Mouse (Mus musculus) Muller cell, postnatal 12 days (primary cell): Measurements from ENCODE around the gene Krtap9-5.
A peak's percentile ranks its signal among the peaks of the same experiment; 100 is the strongest.

ENCODE experiments used
- DNase-seq: peaks from one replicate; pipeline ENCODE4 v3.0.0-alpha.2; 2015; ENCODE audit errors: inconsistent ontology term

The Krtap9-5 gene

DNA sequence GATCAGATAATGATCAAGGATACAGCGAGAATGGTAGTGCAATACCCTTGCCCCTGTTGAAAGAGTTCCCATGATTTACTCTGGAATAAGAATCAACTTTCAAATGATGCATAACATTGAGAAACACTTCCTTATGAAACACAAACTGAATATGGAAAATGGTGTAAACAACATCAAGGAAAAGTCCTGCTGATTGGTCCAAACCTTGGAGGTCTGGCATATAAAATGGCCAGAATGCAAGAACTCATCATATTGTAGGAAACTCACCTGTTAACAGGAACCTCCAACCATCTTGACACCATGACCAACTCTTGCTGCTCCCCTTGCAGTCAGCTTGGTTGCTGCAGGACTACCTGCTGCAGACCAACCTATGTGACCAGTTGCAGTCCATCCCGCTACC is at the start of gene Krtap9-5:
Gene Krtap9-5, plus strand, starts transcription at position 301 of the 400 bp plus-strand sequence.
- DNase-seq, result no peak

DNA sequence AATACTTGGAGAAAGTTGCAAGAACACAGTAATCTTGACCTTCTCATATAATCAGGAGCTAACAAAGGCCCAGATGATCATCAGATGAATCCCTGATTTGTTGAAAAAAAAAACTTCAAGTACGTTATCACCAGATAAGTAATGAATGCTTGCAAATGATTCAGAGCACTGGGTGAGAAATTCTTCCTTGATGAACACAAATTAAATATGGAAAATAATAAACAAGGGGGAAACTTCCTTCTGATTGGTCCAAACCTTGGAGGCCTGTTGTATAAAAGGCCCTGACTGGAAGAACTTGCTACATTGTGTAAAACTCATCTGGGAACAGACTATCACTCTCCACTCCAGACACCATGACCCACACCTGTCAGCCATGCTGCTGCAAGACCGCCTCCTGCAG is 40.7 kb upstream of the Krtap9-5 start, which contains the start of gene Krtap31-1:
Gene Krtap31-1, plus strand, starts transcription at position 301 of the 400 bp plus-strand sequence.
- DNase-seq, result no peak

- DNase-seq, result no peak
Observed at GRCm38 (mm10) chr11:99914451-99914850, 33.8 kb upstream of the Krtap9-5 start, which contains the start of gene Gm11565. Gene Gm11565 (plus strand): TSS chr11:99914751.

GRCm38 (mm10) chr11:99935991-99936390 is 12.3 kb upstream of the Krtap9-5 start, which contains the start of gene Krtap31-2:
Gene Krtap31-2 (plus strand): TSS chr11:99936291.
- no peak for DNase-seq

DNA sequence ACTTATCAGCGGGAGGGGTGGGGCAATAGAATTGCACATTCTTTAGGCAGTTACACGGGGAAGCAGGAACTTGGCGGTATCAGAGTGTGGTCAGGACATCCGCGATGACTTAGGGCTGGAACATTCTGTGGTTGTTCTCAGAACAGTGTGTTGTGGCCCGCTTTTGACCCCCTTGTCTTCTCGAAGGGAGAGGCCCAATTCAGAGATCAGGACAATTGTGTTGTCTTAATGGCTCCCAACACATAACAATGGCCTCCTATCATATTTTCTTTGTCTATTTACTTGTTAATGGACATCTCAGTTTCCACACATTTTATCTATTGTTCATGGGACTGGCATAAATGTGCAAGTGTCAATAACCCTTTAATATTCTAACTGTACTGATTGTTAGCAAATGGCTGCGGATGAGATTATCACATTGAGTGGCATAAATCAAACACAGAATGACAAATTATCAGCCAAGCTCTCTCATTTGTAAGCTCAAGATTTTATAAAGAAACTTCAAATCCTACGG is 10.5 kb upstream of the Krtap9-5 start:
- no peak for DNase-seq

DNA sequence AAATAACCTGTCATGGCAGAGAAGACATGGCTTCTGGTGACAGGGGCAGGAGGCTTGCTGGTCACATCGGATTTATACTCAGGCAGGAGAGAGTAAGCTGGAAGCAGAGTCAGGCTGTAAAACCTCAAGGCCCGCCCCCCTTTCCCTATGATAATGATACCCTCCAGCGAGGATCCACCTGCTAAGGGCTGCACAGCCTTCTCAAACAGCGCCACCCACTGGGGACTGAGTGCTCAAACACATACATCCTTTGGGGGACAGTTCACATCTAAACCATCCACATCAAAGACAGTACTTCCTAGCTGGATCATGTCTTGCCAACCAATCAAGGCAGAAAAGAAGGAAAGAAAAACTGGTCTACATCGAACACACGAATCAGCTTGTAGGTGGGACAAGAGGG is 15.9 kb downstream of the Krtap9-5 start:
- DNase-seq, result no peak

DNA sequence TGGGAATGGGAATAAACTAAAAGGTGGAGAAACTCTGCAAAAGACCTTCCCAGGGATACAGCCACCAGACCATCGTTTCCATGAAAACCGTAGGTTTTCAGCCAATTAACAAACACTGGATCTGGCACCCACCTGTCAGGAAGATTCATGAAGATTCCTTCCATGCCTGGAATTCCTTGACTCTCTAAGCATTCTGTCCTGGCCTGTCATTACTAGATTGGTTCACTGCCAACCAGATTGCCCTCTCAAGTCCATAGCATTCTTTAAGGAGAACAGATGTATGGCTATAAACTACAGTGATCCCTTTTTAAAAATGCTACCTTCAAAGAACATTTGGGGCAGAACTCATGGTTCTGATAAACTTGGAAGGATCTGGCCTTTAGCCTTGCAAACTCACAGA is 17.7 kb downstream of the Krtap9-5 start:
- DNase-seq, result peak; percentile 51

GRCm38 (mm10) chr11:99978953-99979352 is 30.7 kb downstream of the Krtap9-5 start, which contains the start of gene Krtap29-1:
Gene Krtap29-1 (minus strand): TSS chr11:99979053.
- no peak for DNase-seq

- DNase-seq, result no peak
Observed at GRCm38 (mm10) chr11:99982731-99983130, 34.5 kb downstream of the Krtap9-5 start.

- no peak for DNase-seq
Observed at GRCm38 (mm10) chr11:99983442-99983841, 35.2 kb downstream of the Krtap9-5 start.

- peak; percentile 64 for DNase-seq
Observed at GRCm38 (mm10) chr11:99985291-99986092, 37.2 kb downstream of the Krtap9-5 start.

DNA sequence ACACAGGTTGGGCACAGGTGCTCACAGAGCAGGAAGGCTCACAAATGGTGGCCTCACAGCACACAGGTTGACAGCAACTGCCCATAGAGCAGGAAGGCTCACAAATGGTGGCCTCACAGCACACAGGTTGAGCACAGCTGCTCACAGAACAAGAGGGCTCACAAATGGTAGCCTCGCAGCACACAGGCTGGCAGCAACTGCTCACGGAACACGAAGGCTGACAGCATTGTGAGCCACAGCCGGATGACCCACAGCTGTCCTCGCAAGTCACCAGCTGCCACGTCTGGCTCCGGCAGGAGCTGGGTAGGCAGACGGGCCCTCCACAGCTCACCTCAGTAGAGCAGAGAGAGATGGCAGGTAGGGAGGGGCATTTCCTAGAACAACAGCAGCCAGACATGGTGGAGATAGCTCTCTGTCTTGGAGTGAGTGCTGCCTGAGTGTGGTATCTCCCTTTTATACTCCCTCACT is 37.9 kb downstream of the Krtap9-5 start, which contains the start of gene Krtap16-1:
Gene Krtap16-1, minus strand, starts transcription at position 418 of the 468 bp plus-strand sequence.
- DNase-seq, result no peak

DNA sequence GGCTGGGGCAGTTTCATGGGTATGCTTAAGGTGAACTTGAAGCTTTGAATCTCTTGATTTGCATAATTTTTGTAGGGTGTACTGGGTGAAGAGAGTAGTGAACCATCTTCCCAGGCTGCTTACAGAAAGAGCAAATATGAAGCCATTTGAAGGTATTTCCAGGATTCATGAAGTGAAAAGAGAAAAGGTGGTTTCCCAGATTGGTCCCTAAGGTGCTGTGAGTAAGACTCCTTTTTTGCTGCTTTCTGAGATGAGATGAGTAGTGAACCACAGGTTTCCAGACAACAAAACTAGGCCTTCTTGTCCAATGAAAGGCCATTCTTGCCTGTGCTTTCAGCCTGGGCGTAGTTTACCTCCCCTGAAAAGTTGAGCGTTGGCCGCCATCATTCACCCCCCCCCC is 40.3 kb downstream of the Krtap9-5 start:
- DNase-seq, result no peak

DNA sequence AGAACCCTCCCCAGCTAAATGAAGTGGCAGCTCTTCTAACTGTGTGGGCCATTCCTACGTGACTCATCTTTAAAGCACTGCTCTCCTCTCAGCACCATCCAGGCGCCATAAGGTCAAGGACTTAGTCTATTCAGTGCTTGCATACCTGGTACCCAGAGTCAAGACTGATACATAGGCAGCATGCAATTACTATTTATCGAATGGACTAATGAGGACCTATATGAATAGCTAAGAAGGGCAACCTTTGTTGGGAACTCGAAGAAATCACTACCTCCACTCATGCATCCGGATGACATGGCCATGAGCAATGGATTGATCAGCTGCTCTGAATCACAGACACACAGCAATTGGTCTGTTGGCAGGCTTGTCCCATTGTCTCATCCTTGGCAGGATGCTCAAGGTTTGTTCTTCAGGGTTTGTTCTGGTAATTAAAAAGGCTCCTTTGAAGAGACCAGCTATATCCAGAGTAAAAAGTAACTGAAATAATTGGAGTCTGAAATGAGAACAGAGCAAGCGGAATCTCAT is 41.7 kb downstream of the Krtap9-5 start:
- peak; percentile 95 for DNase-seq

DNA sequence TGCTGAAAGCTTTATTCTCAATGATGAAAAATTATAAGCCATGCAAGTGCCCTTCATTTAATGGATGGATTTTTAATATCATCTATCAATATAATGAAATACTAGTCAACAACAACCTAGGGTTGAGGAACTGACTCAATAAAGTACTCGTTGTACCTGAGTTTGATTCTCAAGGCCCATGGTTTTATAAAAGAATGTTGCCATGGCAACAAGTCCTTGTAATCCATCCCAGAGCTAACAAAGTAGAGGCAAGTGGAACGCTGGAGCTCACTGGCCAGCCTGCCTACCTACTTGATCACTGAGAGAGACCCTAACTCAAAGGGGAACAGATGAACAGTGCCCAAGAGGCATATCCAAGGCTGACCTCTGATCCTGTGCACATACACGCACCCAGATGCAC is 42.3 kb downstream of the Krtap9-5 start:
- DNase-seq, result no peak

DNA sequence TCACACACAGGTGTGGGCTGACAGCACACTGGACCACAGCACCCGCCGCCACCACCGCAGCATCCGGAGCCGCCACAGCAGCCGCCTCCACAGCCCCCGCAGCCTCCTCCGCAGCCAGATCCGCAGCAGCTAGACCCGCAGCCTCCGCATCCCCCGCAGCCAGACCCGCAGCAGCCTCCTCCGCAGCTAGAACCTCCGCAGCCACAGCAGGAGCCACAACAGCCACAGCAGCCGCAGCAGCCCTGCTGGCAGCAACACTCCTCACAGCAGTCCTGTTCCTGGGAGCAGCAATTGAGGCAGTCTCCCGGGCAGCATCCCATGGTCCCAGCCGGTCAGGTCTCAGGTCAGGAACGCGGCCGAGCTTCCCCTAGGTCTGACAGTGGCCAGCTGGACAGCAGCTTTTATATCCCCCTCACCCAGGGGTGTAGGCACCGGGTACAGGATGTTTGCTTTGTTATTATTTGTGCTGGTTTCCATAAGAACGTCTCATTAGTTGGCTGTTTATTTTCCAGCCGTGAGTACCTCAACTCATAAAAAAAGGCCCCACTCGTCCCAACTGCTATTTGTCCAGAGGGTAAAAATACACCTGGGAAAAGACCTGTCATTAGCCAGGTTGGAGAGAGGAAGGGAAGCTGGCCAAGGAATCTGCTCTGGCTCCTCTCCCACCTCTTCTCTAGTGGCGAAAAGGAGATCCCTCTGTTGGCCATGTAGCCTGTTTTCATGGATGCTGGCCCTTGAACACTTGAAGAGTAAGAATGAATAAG is 45.5 kb downstream of the Krtap9-5 start, which contains the start of gene Krtap17-1:
Gene Krtap17-1, minus strand, starts transcription at position 375 of the 764 bp plus-strand sequence.
- DNase-seq, result no peak

DNA sequence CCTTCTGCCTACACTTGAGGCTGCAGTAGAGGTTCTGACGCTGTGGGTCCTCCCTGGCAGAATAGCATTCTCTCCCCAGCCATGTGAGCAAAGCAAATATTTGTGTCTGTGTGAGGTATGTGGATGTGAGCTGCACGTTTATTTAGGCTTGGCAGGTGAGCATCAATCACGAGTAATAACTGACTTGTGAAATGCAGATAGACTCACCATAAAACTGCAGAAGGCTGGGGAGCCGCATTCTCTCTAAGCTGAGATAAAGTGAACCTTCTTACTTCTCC is 46.0 kb downstream of the Krtap9-5 start:
- DNase-seq, result no peak

GRCm38 (mm10) chr11:99999091-99999490 is 50.8 kb downstream of the Krtap9-5 start:
- no peak for DNase-seq
